Mouse (Mus musculus) megakaryocyte, adult 5-6 weeks (primary cell): ENCODE measurements around the gene Zswim4. TPM values are rescaled to one million over a fixed set of nuclear protein-coding genes. Genes with fewer than 3 reads are reported as not detected.

Experiments used
- ATAC-seq: 2 replicates; pipeline ENCODE4 v1.8.0; 2016; ENCODE audit warnings: mild to moderate bottlenecking, inconsistent platforms; ENCODE audit not compliant: poor library complexity, severe bottlenecking
- total RNA-seq, 2 experiments: library from RNA; stranded (forward) in 1 of 2; stranded (reverse) in 1 of 2; fragments of 153-499, 151-499 nt in 1 of 2; fragments of 221-1000, 200-1000 nt in 1 of 2; gene quantifications; 2 replicates each; pipeline versions ENCODE4 v1.2.3 to v1.2.4; 2015 to 2017

Gene Zswim4
- total RNA-seq, 2 experiments from 2014 or later = 6.5 to 8.9 TPM

- peak; percentile 28; the same call in 1 of the 2 replicates for ATAC-seq
Observed at GRCm38 (mm10) chr8:84184085-84185043, 52.5 kb downstream of the Zswim4 start.

DNA sequence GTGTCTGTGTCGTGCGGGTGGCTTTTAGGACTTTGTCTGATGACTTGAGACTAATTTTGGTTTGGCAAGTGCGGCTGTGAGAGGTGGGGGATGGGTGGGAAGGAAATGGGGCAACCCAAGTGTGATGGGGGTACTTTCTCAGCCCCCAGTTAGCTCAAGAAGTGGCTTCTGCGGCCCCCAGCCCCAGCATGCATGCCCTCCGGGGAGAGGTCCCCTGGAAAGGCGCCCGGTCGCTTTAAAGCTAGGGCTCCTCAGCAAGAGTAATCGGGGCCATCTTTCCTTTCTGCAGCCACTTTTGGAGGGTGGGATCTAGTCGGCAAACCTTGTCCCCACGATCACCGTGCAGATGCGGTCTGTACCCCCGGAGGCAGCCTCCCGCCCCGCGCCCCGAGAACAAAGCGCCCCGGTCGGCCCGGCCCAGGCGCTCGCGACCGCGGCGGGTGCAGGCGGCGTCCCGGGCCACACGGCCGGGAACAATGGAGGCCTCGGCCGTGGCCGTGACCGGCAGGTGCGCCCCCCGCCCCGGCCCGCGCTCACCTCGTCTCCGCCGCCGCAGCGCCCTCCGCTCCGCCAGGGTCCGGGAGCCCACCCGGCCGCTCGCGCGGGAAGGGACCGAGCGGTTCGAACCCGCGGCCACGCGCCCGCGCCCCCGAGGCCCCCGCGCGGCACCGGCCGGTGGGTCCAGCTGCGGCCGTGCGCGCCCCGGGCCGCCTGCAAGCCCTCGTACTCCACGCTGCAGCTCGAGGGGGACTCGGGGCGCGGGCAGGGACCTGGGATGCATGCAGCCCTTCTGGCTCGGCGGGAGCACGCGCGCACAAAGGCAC lies 53.4 kb downstream of the Zswim4 start:
- no peak for ATAC-seq

DNA sequence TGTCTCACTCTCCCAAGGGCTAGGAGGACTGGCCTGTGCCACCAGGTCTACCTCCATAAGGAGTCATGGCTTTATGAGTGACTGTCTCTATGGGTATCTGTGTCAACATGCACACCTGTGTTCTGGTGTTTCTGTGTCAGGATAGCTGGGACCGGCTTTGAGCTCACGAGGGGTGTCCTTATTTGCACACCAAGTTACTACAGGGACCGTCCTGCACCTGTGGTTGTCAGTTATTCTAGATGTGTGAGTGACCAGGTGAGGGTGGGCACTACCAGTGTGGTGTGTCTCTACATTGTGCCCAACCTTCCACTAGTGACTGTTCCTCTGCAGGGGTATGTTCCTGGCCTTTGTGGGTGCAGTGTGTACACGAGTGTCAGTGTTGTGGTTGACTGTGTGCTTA lies 54.0 kb downstream of the Zswim4 start:
- ATAC-seq = no peak

- ATAC-seq = no peak
Observed at GRCm38 (mm10) chr8:84180530-84181190, 56.2 kb downstream of the Zswim4 start.

DNA sequence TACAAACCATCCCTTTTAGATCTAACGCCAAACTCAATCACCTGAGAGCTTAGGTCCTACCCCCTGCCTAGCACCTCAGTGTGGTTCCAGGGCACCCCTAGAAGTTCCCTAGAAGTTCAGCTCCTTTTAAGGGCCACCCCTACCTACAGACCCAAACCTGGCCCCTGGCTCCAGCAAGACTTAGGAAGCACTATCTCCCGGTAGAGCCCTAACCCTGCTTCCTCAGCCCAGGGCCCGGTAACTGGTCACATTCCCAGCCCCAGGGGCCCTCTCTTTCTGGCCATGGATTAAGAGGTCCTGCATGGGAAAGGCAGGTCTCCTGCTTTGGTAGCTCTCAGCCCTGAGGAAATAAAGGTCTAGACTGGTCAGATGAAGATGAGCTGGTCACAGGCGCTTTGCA lies 56.9 kb downstream of the Zswim4 start:
- ATAC-seq = no peak

DNA sequence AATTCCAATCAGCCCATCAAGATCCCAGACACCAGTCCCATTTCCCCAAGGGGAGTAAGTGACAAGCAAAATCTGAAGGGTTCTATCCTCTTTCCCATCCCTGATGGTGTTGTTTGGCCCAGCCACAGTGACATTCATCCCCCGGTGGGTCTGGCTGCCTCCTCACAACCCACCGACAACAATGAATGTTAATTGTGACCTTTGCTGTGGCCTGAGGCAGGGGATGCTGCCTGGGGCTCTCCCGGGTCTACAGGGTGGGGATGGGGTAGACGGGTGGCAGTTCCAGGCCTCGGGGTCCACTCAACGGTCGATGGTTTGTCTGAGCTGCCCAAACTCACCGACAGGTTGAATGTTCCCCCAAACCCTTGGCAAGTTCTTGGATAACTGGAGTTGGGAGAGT lies 58.3 kb downstream of the Zswim4 start:
- ATAC-seq = no peak

DNA sequence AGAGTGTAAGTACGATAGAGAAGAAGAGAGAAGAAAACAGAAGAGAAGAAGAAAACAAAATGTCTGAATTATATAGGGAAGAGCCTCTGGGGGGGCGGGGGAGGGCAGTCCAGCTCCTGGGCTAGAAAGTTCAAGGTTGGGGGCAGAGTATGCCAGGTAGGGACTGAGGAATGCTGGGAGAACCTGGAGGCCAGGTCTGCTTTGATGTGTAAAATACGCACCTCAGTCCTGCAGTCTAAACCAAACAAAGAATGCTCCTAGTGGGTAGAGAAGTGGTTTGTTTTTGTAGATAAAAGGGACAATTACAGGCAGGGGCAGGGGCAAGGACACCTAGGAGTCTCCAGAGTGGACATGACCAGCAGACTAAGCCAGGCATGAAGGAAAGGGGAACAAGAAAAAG lies 59.5 kb downstream of the Zswim4 start:
- no peak for ATAC-seq

GRCm38 (mm10) chr8:84176560-84176959 lies 60.3 kb downstream of the Zswim4 start:
- no peak for ATAC-seq

GRCm38 (mm10) chr8:84173861-84174260 lies 63.0 kb downstream of the Zswim4 start:
- ATAC-seq = peak; percentile 47; the same call in 1 of the 2 replicates

- no peak for ATAC-seq
Observed at GRCm38 (mm10) chr8:84170096-84170495, 66.8 kb downstream of the Zswim4 start.

- ATAC-seq = no peak
Observed at GRCm38 (mm10) chr8:84167696-84168095, 69.2 kb downstream of the Zswim4 start.

Other genes starting within 250 kb of the Zswim4 start
- gene Samd1, start 239.4 kb downstream of the Zswim4 start, total RNA-seq (2015) = 63.0 and 69.1 TPM in 2 replicates
- 46.6 and 48.4 TPM in 2 replicates for gene Samd1, start 239.4 kb downstream of the Zswim4 start, total RNA-seq (2017)
- 0.16 TPM in 1 of 2 replicates, not detected in the other for gene 1700067K01Rik, start 235.6 kb downstream of the Zswim4 start, total RNA-seq (2015)
- 0.41 TPM in 1 of 2 replicates, not detected in the other for gene 1700067K01Rik, start 235.6 kb downstream of the Zswim4 start, total RNA-seq (2017)
- not detected in 2 replicates for gene 2210011C24Rik, start 224.9 kb downstream of the Zswim4 start, total RNA-seq (2015)
- gene 2210011C24Rik, start 224.9 kb downstream of the Zswim4 start, total RNA-seq (2017) = not detected in 2 replicates
- gene Palm3, start 215.6 kb downstream of the Zswim4 start, total RNA-seq (2015) = not detected in 2 replicates
- not detected in 2 replicates for gene Palm3, start 215.6 kb downstream of the Zswim4 start, total RNA-seq (2017)
- gene Il27ra, start 194.5 kb downstream of the Zswim4 start, total RNA-seq (2015) = 1.5 and 2.2 TPM in 2 replicates
- gene Il27ra, start 194.5 kb downstream of the Zswim4 start, total RNA-seq (2017) = 0.12 and 0.73 TPM in 2 replicates
- not detected in 2 replicates for gene Rln3, start 192.1 kb downstream of the Zswim4 start, total RNA-seq (2015)
- not detected in 2 replicates for gene Rln3, start 192.1 kb downstream of the Zswim4 start, total RNA-seq (2017)
- gene Gm10643, start 171.9 kb downstream of the Zswim4 start, total RNA-seq (2015) = 1.0 and 1.4 TPM in 2 replicates
- 1.7 and 2.4 TPM in 2 replicates for gene Gm10643, start 171.9 kb downstream of the Zswim4 start, total RNA-seq (2017)
- gene Rfx1, start 170.2 kb downstream of the Zswim4 start, total RNA-seq (2015) = 9.9 and 10.6 TPM in 2 replicates
- gene Rfx1, start 170.2 kb downstream of the Zswim4 start, total RNA-seq (2017) = 4.2 and 5.3 TPM in 2 replicates
- 11.3 and 13.6 TPM in 2 replicates for gene Dcaf15, start 132.3 kb downstream of the Zswim4 start, total RNA-seq (2015)
- gene Dcaf15, start 132.3 kb downstream of the Zswim4 start, total RNA-seq (2017) = 14.8 and 16.4 TPM in 2 replicates
- 0.21 and 0.65 TPM in 2 replicates for gene Podnl1, start 111.1 kb downstream of the Zswim4 start, total RNA-seq (2015)
- gene Podnl1, start 111.1 kb downstream of the Zswim4 start, total RNA-seq (2017) = 0.12 and 0.62 TPM in 2 replicates
- gene Cc2d1a, start 89.1 kb downstream of the Zswim4 start, total RNA-seq (2015) = 9.0 and 12.9 TPM in 2 replicates
- gene Cc2d1a, start 89.1 kb downstream of the Zswim4 start, total RNA-seq (2017) = 5.8 and 9.8 TPM in 2 replicates
- gene 4930432K21Rik, start 89.0 kb downstream of the Zswim4 start, total RNA-seq (2015) = 0.07 and 0.09 TPM in 2 replicates
- gene 4930432K21Rik, start 89.0 kb downstream of the Zswim4 start, total RNA-seq (2017) = 0.37 and 1.8 TPM in 2 replicates
- not detected in 2 replicates for gene Nanos3, start 51.8 kb downstream of the Zswim4 start, total RNA-seq (2015)
- not detected in 2 replicates for gene Nanos3, start 51.8 kb downstream of the Zswim4 start, total RNA-seq (2017)
- gene D8Ertd738e, start 12.7 kb upstream of the Zswim4 start, total RNA-seq (2015) = 169 and 188 TPM in 2 replicates
- 99.7 and 113 TPM in 2 replicates for gene D8Ertd738e, start 12.7 kb upstream of the Zswim4 start, total RNA-seq (2017)
- gene Mri1, start 20.3 kb upstream of the Zswim4 start, total RNA-seq (2015) = 11.6 and 13.5 TPM in 2 replicates
- gene Mri1, start 20.3 kb upstream of the Zswim4 start, total RNA-seq (2017) = 4.0 and 4.9 TPM in 2 replicates
- gene Ccdc130, start 33.3 kb upstream of the Zswim4 start, total RNA-seq (2015) = 18.7 and 22.8 TPM in 2 replicates
- 17.8 and 22.5 TPM in 2 replicates for gene Ccdc130, start 33.3 kb upstream of the Zswim4 start, total RNA-seq (2017)
- gene Cacna1a, start 151.4 kb upstream of the Zswim4 start, total RNA-seq (2015) = 0.31 and 1.6 TPM in 2 replicates
- gene Cacna1a, start 151.4 kb upstream of the Zswim4 start, total RNA-seq (2017) = 0.33 and 10.3 TPM in 2 replicates